ENCODE assay signal across 15 mouse cellular contexts in genomic region chr5:123730981-123731380, GRCm38 (mm10). TPM values are rescaled to one million over a fixed set of nuclear protein-coding genes. Genes with fewer than 3 reads are reported as not detected.
A peak's percentile ranks its signal among the peaks of the same experiment; 100 is the strongest.
DNase-seq lines count a peak whose midpoint lies in the region.
"Had no signal": no experiment of that assay in that cellular context is flagged by ENCODE, and none has a peak within 500 bp of the region (broad histone marks: within the 10 kb centered on the region; RNA-seq: fewer than 3 reads in every experiment).

No protein-coding gene starts in this region.

- DNase-seq in gastrocnemius, adult 18-20 months (ENCODE audit: low spot score), result peak; percentile 29
- no peak for DNase-seq in gastrocnemius, postnatal 4 days (ENCODE audit: low spot score in 2 of 2)
- peak; percentile 11 for DNase-seq in gastrocnemius, postnatal 14 days
- no peak for DNase-seq in gastrocnemius, postnatal 10 days
- peak; percentile 43 for DNase-seq in gastrocnemius, postnatal 25 days
- no peak for DNase-seq in neural tube, embryonic 10.5 days (ENCODE audit: extremely low spot score, low spot score)
- DNase-seq: adrenal gland, adult 8-10 months; adrenal gland, postnatal 14 days; adrenal gland, postnatal 36 days; B cell, adult 2 months; cerebellum, adult 11-12 months; cerebellum, adult 2 months; cerebellum, adult 9-10 months; cerebellum, postnatal 10 days; cerebellum, postnatal 25 days had no signal

- intact Hi-C loops in gastrocnemius, postnatal 14 days (cut with DNase I; ENCODE audit: low total_unique reads), result no loop called here

RNA-seq across cellular contexts. Expression of gene Zcchc8, which starts 10.1 kb away (rescaled TPM):
- total RNA-seq in gastrocnemius, adult 18-20 months (2021), result 10 to 100 TPM; 16.2 to 18.0 TPM
- 10 to 100 TPM; 42.8 to 50.7 TPM for total RNA-seq in gastrocnemius, postnatal 4 days (2021)
- total RNA-seq in gastrocnemius, postnatal 14 days (2021), result 10 to 100 TPM; 20.3 to 23.8 TPM
- 10 to 100 TPM; 26.6 to 33.2 TPM for total RNA-seq in gastrocnemius, postnatal 10 days (2021)
- total RNA-seq in gastrocnemius, postnatal 25 days (2021), result 10 to 100 TPM; 16.2 to 17.4 TPM

RNA-seq across cellular contexts. Expression of gene Rsrc2, which starts 18.2 kb away (rescaled TPM):
- total RNA-seq in gastrocnemius, adult 18-20 months (2021), result 10 to 100 TPM; 38.5 to 39.8 TPM
- total RNA-seq in gastrocnemius, postnatal 4 days (2021), result 10 to 100 TPM; 64.5 to 87.8 TPM
- total RNA-seq in gastrocnemius, postnatal 14 days (2021), result 10 to 100 TPM; 42.3 to 48.2 TPM
- total RNA-seq in gastrocnemius, postnatal 10 days (2021), result 10 to 100 TPM; 48.7 to 64.9 TPM
- total RNA-seq in gastrocnemius, postnatal 25 days (2021), result 10 to 100 TPM; 31.5 to 36.2 TPM

RNA-seq across cellular contexts. Expression of gene Kntc1, which starts 18.5 kb away (rescaled TPM):
- total RNA-seq in gastrocnemius, adult 18-20 months (2021), result under 1 TPM; 0.09 to 0.14 TPM
- total RNA-seq in gastrocnemius, postnatal 4 days (2021), result 10 to 100 TPM; 14.3 to 15.1 TPM
- total RNA-seq in gastrocnemius, postnatal 14 days (2021), result 1 to 10 TPM in 1 of 2 experiments, under 1 TPM in 1; 0.89 to 2.0 TPM
- total RNA-seq in gastrocnemius, postnatal 10 days (2021), result 1 to 10 TPM; 5.2 to 5.9 TPM
- under 1 TPM; 0.28 to 0.99 TPM for total RNA-seq in gastrocnemius, postnatal 25 days (2021)

RNA-seq across cellular contexts. Expression of gene Clip1, which starts 46.6 kb away (rescaled TPM):
- total RNA-seq in gastrocnemius, adult 18-20 months (2021), result 100 to 1,000 TPM; 326 to 336 TPM
- total RNA-seq in gastrocnemius, postnatal 4 days (2021), result 10 to 100 TPM; 79.5 to 94.5 TPM
- 100 to 1,000 TPM; 122 TPM for total RNA-seq in gastrocnemius, postnatal 14 days (2021)
- 100 to 1,000 TPM in 1 of 2 experiments, 10 to 100 TPM in 1; 91.2 to 111 TPM for total RNA-seq in gastrocnemius, postnatal 10 days (2021)
- 100 to 1,000 TPM; 208 to 217 TPM for total RNA-seq in gastrocnemius, postnatal 25 days (2021)

Comparison
In these comparisons a context has a peak if more than half of its experiments do, and no peak if none do; other contexts are left out.
1. DNase-seq: peak in gastrocnemius, adult 18-20 months (single experiment), gastrocnemius, postnatal 14 days (single experiment) and gastrocnemius, postnatal 25 days (single experiment); none in gastrocnemius, postnatal 4 days (0 of 2), gastrocnemius, postnatal 10 days (single experiment) and neural tube, embryonic 10.5 days (single experiment).